Mouse (Mus musculus) heart, embryonic 13.5 days (tissue): ENCODE results near the gene Arl15. TPM values are rescaled to one million over a fixed set of nuclear protein-coding genes. Genes with fewer than 3 reads are reported as not detected.

Experiments
- ATAC-seq: fragments of 200-750 bp; cut with Nextera tagmentation; 2 replicates; pipeline ENCODE4 v1.8.0; 2017; ENCODE audit warnings: moderate TSS enrichment; ENCODE audit not compliant: insufficient number of reproducible peaks, low FRiP score, low TSS enrichment; ENCODE audit errors: extremely low read depth
- H3K27ac ChIP-seq: fragments of 300-500 bp; sonication (generic); replicated peaks from 2 replicates; pipeline ENCODE4 v1.5.1; 2015; ENCODE audit warnings: moderate library complexity, mild to moderate bottlenecking, inconsistent platforms
- H3K27me3 ChIP-seq: fragments of 300-500 bp; sonication (generic); replicated peaks from 2 replicates; pipeline ENCODE4 v1.6.1; 2015; ENCODE audit warnings: mild to moderate bottlenecking, inconsistent platforms
- H3K36me3 ChIP-seq: fragments of 300-500 bp; sonication (generic); 2 replicates; pipeline ENCODE4 v1.6.1; 2015; ENCODE audit warnings: mild to moderate bottlenecking, inconsistent platforms
- H3K4me1 ChIP-seq: fragments of 300-500 bp; sonication (generic); 2 replicates; pipeline ENCODE4 v1.6.1; 2015; ENCODE audit warnings: inconsistent platforms
- H3K4me2 ChIP-seq: fragments of 300-500 bp; sonication (generic); 2 replicates; pipeline ENCODE4 v1.6.1; 2015; ENCODE audit warnings: inconsistent platforms, mild to moderate bottlenecking, moderate library complexity
- H3K4me3 ChIP-seq: fragments of 300-500 bp; sonication (generic); 2 replicates; pipeline ENCODE4 v1.5.1; 2015; ENCODE audit warnings: moderate library complexity, mild to moderate bottlenecking, inconsistent platforms
- H3K9ac ChIP-seq: fragments of 300-500 bp; sonication (generic); 2 replicates; pipeline ENCODE4 v1.6.1; 2015; ENCODE audit warnings: inconsistent platforms, mild to moderate bottlenecking, moderate library complexity
- H3K9me3 ChIP-seq: fragments of 300-500 bp; sonication (generic); 2 replicates; pipeline ENCODE4 v1.6.1; 2016; ENCODE audit warnings: inconsistent platforms
- WGBS: fragments of 180-500 bp; shearing (Covaris S2); methylation state at CpG from one replicate; pipeline ENCODE4 v1.1.7; 2015; ENCODE audit warnings: mixed read lengths; 5-methylcytosine and 5-hydroxymethylcytosine counted together
- polyA plus RNA-seq: library from polyadenylated mRNA; unstranded; fragments of >200 nt; fragmentation: Nextera tagmentation; extraction: Ambion mirVana; gene quantifications from 2 replicates; pipeline ENCODE4 v1.2.1, GENCODE M21; 2015

Gene Arl15
- polyA plus RNA-seq, 1 experiment from 2014 or later: 6.1 TPM

DNA sequence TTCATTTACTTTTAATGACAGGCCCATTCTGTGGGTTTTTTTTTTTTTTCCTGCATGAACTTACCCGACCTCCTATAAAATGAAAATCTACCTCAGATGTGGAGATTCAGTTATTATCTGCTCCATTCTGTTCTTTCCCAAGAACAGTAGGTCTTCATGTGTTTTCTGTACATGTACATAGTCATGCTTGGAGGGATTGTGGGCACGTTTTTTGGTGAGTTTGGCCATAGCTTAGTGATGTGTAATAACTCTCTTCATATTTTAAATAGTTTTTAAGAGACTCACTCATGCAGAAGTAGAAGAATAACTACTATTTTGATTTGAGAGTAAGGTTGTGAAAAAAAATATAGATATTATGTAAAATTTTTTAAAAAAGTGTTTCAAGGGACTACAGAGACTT is 319.2 kb downstream of the Arl15 start:
- no peak overlapping the region for H3K4me3 ChIP-seq
- WGBS: 63% methylated on average over 2 of the region's 2 CpGs
- no peaks in the 10 kb centered on the region for H3K27me3 ChIP-seq
- no peak for ATAC-seq
- H3K36me3 ChIP-seq: no peaks in the 10 kb centered on the region
- no peak overlapping the region for H3K27ac ChIP-seq
- peaks cover 7% of the 10 kb centered on the region for H3K4me1 ChIP-seq
- no peak overlapping the region for H3K4me2 ChIP-seq
- H3K9me3 ChIP-seq: no peaks in the 10 kb centered on the region
- H3K9ac ChIP-seq: no peak overlapping the region

DNA sequence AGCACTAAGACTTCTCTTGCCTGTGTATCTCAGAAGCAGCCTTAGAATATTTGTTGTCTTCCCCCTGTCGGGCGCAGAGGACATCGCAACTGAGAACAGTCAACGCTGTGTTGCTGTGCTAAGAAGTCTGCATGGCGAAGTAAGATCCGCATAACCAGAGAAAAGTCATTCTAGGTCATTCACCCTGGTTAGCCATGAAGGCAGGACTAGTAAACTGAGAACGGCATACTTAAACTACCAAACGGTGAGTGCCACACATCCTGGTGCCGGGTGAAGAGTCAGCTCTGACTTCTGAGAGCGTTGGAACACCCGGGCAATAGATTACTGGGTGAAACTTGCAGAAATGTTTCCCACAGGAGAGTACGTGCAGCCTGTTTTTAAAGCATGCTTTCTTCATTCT is 320.3 kb downstream of the Arl15 start:
- Histone ChIP-seq H3K4me2 (no peak overlapping the region), H3K27me3 (no peaks in the 10 kb centered on the region), H3K4me1 (peaks cover 12% of the 10 kb centered on the region), H3K9me3 (no peaks in the 10 kb centered on the region), H3K36me3 (no peaks in the 10 kb centered on the region), H3K4me3 (no peak overlapping the region), H3K27ac (no peak overlapping the region), H3K9ac (no peak overlapping the region)
- WGBS: 90% methylated on average over 12 of the region's 12 CpGs
- ATAC-seq: no peak

DNA sequence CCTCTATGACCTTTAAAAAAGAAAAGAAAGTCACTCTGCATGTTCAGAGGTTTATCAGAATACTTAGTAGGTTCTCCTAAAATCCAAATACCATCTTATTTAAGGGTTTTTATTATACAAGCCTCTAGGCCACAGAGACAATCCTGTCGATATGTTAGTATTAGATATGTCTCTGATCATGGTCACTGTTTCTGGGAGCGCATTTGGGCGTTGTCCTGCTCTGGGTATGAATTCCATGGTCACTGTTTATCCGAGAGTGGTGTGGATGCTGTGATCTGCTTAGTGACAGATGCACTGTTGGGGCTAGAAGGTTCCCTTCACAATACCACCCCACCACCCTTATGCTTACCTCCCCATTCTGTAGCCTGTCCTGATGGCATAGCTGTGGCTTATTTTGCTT is 320.8 kb downstream of the Arl15 start:
- Histone ChIP-seq H3K4me2 (no peak overlapping the region), H3K36me3 (no peaks in the 10 kb centered on the region), H3K9ac (no peak overlapping the region), H3K27me3 (no peaks in the 10 kb centered on the region), H3K4me3 (no peak overlapping the region), H3K4me1 (peaks cover 12% of the 10 kb centered on the region), H3K9me3 (no peaks in the 10 kb centered on the region), H3K27ac (no peak overlapping the region)
- 89% methylated on average over 4 of the region's 4 CpGs for WGBS
- ATAC-seq: no peak

DNA sequence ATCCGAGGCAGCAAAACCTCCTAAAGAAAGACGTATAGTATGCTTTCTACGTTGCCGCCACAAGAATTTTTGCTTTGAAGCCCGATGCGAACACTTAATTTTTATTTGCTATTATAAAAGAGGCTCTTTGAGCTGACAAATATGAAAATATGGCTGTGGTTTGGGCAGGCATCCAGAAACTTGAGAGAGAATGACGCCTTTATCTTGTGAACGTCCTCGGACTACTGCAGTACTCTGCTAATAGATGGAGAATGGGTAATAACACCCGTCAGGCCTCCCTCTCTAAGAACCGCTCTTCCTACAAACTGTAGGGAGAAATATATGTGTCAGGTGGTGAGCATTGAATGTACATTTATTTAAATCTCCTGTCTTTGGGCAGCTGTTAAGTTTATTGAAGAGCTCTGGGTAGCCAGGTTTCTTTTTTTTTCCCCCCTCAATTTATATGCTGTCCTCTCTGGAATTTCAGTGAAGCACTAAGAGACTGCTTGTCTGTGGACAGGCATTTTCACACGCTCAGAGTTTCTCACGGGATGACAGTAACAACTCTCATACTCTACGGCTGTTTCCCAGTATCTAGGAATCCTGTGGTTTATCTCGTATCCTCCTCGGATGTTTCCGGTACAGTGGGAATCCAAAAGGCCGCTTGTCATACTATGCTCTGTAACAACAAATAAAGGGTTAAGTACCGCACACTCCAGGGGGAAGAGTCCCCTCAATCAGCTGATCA is 324.0 kb downstream of the Arl15 start:
- Histone ChIP-seq H3K27me3 (no peaks in the 10 kb centered on the region), H3K9me3 (no peaks in the 10 kb centered on the region), H3K4me2 (peak overlapping the region; percentile 12), H3K36me3 (no peaks in the 10 kb centered on the region), H3K27ac (no peak overlapping the region; the same call in 1 of the 2 replicates), H3K4me3 (no peak overlapping the region), H3K4me1 (peaks cover 12% of the 10 kb centered on the region), H3K9ac (no peak overlapping the region)
- no peak for ATAC-seq
- WGBS: 51% methylated on average over 19 of the region's 19 CpGs

DNA sequence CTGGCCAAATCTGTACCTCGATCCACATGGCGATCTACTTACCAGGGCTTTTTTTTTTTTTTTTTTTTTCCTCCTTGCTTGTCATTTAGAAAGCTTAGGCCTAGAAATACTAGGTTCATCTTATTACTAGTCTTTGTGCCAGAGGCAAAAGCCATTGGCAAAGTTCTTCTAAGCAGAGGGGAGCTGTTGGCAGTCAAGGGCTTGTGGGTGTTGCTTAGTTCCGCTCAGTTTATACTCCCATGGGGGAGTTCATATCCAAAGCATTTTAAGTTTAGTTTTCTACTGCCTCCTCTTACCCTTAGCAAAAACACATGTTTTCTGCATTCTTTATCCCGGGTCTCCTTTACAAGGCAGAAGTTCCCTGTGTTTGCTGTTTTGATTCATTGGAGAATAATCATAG is 325.5 kb downstream of the Arl15 start:
- no peak overlapping the region for H3K4me3 ChIP-seq
- 83% methylated on average over 4 of the region's 4 CpGs for whole genome bisulfite sequencing
- H3K4me1 ChIP-seq: peaks cover 12% of the 10 kb centered on the region
- no peak overlapping the region for H3K9ac ChIP-seq
- no peaks in the 10 kb centered on the region for H3K27me3 ChIP-seq
- ATAC-seq: no peak
- H3K36me3 ChIP-seq: no peaks in the 10 kb centered on the region
- H3K27ac ChIP-seq: no peak overlapping the region
- no peaks in the 10 kb centered on the region for H3K9me3 ChIP-seq
- H3K4me2 ChIP-seq: no peak overlapping the region

DNA sequence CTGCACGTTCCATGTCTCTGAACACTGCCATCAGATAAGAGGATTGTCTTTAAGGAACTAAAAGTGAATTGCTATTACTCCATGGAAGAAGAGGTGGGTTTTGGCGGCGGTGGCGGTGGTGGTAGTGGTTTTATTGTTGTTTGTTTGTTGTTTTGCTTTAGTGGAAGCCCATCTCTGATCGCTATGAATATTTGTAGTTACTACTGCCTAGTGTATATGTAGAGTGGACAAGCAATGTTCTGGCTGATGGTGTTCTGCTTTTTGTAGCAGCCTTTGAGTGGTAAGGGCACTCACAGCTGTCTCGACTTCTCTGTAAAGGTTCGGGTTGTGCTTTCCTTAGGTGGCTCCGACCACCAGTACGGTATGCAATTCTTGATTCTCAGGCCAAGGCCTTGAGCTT is 327.3 kb downstream of the Arl15 start:
- no peak overlapping the region for H3K27ac ChIP-seq
- no peaks in the 10 kb centered on the region for H3K27me3 ChIP-seq
- H3K4me1 ChIP-seq: peaks cover 12% of the 10 kb centered on the region
- no peak overlapping the region for H3K4me3 ChIP-seq
- H3K4me2 ChIP-seq: no peak overlapping the region
- H3K9ac ChIP-seq: no peak overlapping the region
- ATAC-seq: no peak
- no peaks in the 10 kb centered on the region for H3K9me3 ChIP-seq
- 84% methylated on average over 9 of the region's 9 CpGs for WGBS
- H3K36me3 ChIP-seq: no peaks in the 10 kb centered on the region

DNA sequence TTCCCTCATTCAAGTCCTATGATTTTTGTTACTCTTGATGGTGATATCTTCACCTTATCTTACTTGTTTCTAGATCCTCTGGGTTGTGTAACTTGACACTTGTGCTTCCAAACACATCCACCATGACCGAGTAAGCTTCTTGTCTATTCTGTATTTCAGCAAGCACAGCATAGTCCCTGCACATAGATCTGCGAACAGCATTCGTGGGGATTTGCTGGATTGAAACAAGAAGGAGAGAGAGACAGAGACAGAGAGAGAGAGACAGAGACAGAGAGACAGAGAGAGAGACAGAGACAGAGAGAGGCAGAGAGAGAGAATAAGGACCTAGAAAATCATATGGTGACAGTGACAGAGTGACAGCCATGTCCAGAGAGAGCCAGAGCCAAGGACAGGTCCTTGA is 329.1 kb downstream of the Arl15 start:
- Histone ChIP-seq H3K9me3 (no peaks in the 10 kb centered on the region), H3K36me3 (0 out of 2 replicates have a peak, but pooled peaks cover under 1% of the 10 kb centered on the region), H3K27ac (no peak overlapping the region), H3K9ac (no peak overlapping the region), H3K4me2 (no peak overlapping the region), H3K4me1 (peaks cover 6% of the 10 kb centered on the region), H3K4me3 (no peak overlapping the region), H3K27me3 (no peaks in the 10 kb centered on the region)
- WGBS: 68% methylated on average over 3 of the region's 3 CpGs
- ATAC-seq: no peak

DNA sequence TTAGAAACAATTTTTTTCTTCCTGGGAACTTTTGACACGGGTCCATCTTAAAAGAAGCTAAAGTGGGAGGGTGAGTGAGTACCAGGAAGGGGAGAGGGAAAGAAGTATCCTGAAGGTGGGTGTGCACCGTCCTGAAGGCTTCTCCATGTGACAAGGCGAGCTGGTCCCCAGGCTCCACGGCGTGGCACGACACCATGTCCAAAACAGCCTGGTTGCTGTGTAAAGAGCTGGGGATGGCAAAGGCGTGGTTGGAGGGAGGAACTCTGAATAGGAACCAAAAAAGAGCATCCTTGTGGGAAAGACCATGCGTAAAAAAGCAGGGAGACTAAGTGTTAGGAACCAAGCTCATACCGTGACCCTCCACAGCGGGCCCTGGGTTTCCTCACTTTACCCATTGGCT is 330.1 kb downstream of the Arl15 start:
- Histone ChIP-seq H3K36me3 (0 out of 2 replicates have a peak, but pooled peaks cover 2% of the 10 kb centered on the region), H3K9me3 (no peaks in the 10 kb centered on the region), H3K4me3 (no peak overlapping the region), H3K9ac (no peak overlapping the region), H3K27ac (no peak overlapping the region), H3K27me3 (no peaks in the 10 kb centered on the region), H3K4me2 (no peak overlapping the region), H3K4me1 (no peaks in the 10 kb centered on the region; the same call in none of the 2 replicates)
- no peak for ATAC-seq
- 83% methylated on average over 10 of the region's 10 CpGs for WGBS

DNA sequence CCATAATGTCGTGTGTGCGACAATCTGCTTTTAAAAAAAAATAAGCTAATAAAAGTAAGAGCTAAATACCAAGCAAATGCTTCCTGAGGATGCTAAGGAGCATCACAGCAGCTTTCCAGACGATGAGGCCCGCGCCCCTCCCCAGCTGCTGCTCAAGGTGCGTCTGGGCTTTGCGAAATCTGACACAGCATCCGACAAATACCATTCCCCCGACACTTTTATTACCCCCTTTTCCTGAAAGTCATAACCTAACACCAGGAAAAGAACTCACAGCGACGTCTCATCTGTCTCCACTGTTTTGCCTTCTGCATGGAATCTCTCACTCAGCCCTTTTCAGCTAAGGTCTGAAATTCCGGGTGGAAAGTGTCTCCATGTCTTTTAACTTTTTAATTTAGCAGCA is 330.7 kb downstream of the Arl15 start:
- Histone ChIP-seq H3K9me3 (no peaks in the 10 kb centered on the region), H3K4me2 (no peak overlapping the region), H3K4me3 (no peak overlapping the region), H3K9ac (no peak overlapping the region), H3K27ac (no peak overlapping the region), H3K36me3 (0 out of 2 replicates have a peak, but pooled peaks cover 2% of the 10 kb centered on the region), H3K27me3 (no peaks in the 10 kb centered on the region), H3K4me1 (no peaks in the 10 kb centered on the region; the same call in 1 of the 2 replicates)
- ATAC-seq: no peak
- 63% methylated on average over 12 of the region's 12 CpGs for WGBS

DNA sequence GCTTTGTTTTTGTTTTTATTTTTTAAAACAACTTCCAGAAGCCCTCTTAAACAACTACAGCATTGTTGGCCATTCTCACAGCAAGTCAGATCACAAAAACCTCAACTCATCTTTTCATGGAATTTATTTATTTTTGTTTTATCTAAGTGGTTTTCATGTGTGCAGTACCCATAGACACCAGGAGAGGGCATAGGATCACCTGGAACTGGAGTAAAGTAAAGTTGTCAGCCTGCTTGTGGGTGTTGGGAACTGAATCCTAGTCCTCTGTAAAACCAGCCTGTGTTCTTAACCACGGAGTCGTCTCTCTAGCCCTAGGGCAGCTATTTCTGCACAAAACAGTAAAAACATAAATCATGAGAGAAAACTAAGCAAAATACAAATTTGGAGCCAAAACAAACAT is 334.1 kb downstream of the Arl15 start:
- no peak overlapping the region for H3K27ac ChIP-seq
- H3K4me1 ChIP-seq: peaks cover 17% of the 10 kb centered on the region
- no peaks in the 10 kb centered on the region for H3K27me3 ChIP-seq
- no peak for ATAC-seq
- H3K4me2 ChIP-seq: no peak overlapping the region
- H3K36me3 ChIP-seq: 0 out of 2 replicates have a peak, but pooled peaks cover 2% of the 10 kb centered on the region
- 88% methylated on average over 2 of the region's 2 CpGs for WGBS
- no peak overlapping the region for H3K4me3 ChIP-seq
- H3K9ac ChIP-seq: no peak overlapping the region
- H3K9me3 ChIP-seq: no peaks in the 10 kb centered on the region

DNA sequence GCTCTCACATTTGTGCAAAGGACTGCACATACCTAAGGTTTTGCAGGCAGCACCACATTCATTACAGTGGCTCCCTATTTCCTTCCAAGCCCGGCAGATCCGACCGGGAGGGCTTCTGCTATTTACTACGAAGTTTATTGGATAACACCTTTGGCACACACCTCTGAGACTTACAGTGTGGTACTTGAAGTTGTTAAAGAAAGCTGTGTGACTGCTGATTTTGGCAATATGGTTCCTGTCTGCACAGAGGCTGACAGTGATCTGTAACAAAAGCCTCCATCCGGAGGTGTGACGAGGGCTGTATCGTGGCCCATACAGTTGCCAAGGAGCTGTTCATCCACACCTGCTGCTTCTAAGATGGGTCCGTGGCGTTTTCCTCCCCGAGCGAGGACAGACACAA is 335.7 kb downstream of the Arl15 start:
- no peaks in the 10 kb centered on the region for H3K27me3 ChIP-seq
- no peak overlapping the region for H3K9ac ChIP-seq
- H3K9me3 ChIP-seq: no peaks in the 10 kb centered on the region
- no peak overlapping the region for H3K27ac ChIP-seq
- no peak overlapping the region for H3K4me3 ChIP-seq
- ATAC-seq: no peak
- H3K36me3 ChIP-seq: 0 out of 2 replicates have a peak, but pooled peaks cover 2% of the 10 kb centered on the region
- H3K4me2 ChIP-seq: no peak overlapping the region
- H3K4me1 ChIP-seq: peaks cover 17% of the 10 kb centered on the region
- 68% methylated on average over 11 of the region's 11 CpGs for WGBS
